Mouse (Mus musculus): ENCODE measurements around the gene Elavl3. TPM values are rescaled to one million over a fixed set of nuclear protein-coding genes. Genes with fewer than 3 reads are reported as not detected.

Elavl3 gene
- total RNA-seq (2012; rRNA removed) (0.15 and 0.20 TPM in 2 replicates), polyA plus RNA-seq (2012; ENCODE audit: insufficient read depth in 1 of 2, insufficient read length in 2 of 2, low read depth in 1 of 2, low replicate concordance in 2 of 2, missing spikeins in 1 of 2) (1 to 10 TPM in 1 of 2 experiments, not detected in 1; 1.1 TPM)

DNA sequence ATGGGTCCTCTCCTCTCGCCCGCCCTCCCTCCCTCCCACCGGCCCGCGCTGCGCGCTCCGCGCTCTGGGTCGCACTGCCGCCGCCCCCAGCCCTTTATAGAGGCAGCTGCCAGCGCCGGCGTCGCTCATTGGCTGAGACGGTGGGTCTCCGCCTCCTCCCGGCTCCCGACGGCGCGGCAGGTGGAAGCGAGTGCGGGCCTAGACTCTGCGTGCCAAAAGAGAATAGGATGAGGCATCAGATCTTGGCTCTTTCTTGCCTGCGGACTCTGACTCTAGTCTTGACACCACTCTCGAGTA is at the start of gene Elavl3:
Gene Elavl3, minus strand, starts transcription at position 66 of the 297 bp plus-strand sequence.
- H3K9ac ChIP-seq (ENCODE audit: control insufficient read depth, low read depth, low read length, poor library complexity, severe bottlenecking), result no peak within 1 kb of the TSS
- H3K27me3 ChIP-seq (ENCODE audit: control insufficient read depth in 1 of 2, insufficient read depth in 2 of 2, low read length in 2 of 2), result no peaks in the 10 kb centered on the region
- no peak within 1 kb of the TSS for H3K27ac ChIP-seq (ENCODE audit: control insufficient read depth, low read depth, low read length)
- H3K36me3 ChIP-seq (ENCODE audit: control insufficient read depth in 1 of 2, insufficient read depth in 2 of 2, low read length in 2 of 2), result no peaks in the 10 kb centered on the region
- H3K4me3 ChIP-seq (ENCODE audit: control insufficient read depth in 1 of 2, insufficient read depth in 1 of 2, low read depth in 2 of 2, low read length in 2 of 2), result no peak within 1 kb of the TSS
- no peaks in the 10 kb centered on the region for H3K79me2 ChIP-seq (ENCODE audit: control insufficient read depth, insufficient read depth, low read length, poor library complexity)
- no peak for DNase-seq (ENCODE audit: low read depth, low spot score)
- H3K4me1 ChIP-seq (ENCODE audit: control insufficient read depth in 1 of 2, insufficient read depth in 2 of 2, low read length in 2 of 2), result no peaks in the 10 kb centered on the region
- no peaks in the 10 kb centered on the region for H3K9me3 ChIP-seq (replicated peaks; ENCODE audit: insufficient read depth, low read length)
- TF ChIP-seq GATA1 (IDR thresholded peaks at IDR 0.05; ENCODE audit: low read depth, low read length), result no peak
- TF ChIP-seq MXI1 (IDR thresholded peaks at IDR 0.05; ENCODE audit: low read depth, low read length), result no peak
- no peak for TF ChIP-seq CHD2 (IDR thresholded peaks at IDR 0.05; ENCODE audit: low read length)
- TF ChIP-seq HCFC1 (IDR thresholded peaks at IDR 0.05; ENCODE audit: low read depth, low read length), result no peak
- TF ChIP-seq NRF1 (IDR thresholded peaks at IDR 0.05; ENCODE audit: insufficient read depth, low read depth, low read length, poor library complexity, severe bottlenecking), result no peak
- no peak for TF ChIP-seq TBP (IDR thresholded peaks at IDR 0.05; ENCODE audit: low read depth, low read length)
- no peak for TF ChIP-seq ETS1 (IDR thresholded peaks at IDR 0.05; ENCODE audit: low read depth, low read length)
- no peak for TF ChIP-seq ZNF384 (IDR thresholded peaks at IDR 0.05; ENCODE audit: low read depth, low read length)
- TF ChIP-seq SIN3A (IDR thresholded peaks at IDR 0.05; ENCODE audit: low read length), result no peak

DNA sequence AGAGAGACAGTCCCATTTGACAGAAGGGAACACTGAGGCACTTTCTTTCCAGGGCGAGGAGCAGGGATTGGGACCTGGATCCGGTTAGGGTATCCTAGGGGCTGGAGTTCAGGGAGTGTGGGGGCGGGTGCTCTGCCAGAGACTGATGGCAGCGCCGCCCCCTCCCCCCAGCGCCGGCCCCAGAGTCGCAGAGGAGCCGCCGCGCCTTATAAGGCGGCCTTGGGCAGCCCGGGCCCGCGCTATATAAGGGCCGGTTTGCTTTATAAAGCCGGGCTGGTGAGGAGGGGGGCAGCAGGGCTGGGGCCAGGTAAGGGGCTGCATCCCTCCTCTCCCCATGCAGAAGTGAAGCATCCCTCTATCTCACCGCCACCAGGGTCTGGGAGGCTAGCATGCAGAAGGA is 48.1 kb upstream of the Elavl3 start:
- TF ChIP-seq ZKSCAN1 (IDR thresholded peaks at IDR 0.05; ENCODE audit: low read depth, low read length) (no peak), SMC3 (IDR thresholded peaks at IDR 0.05; ENCODE audit: low read depth, low read length) (no peak), USF2 (IDR thresholded peaks at IDR 0.05; ENCODE audit: borderline replicate concordance in 1 of 2, insufficient read depth in 1 of 2, low read depth in 1 of 2, low read length in 2 of 2) (no peak), E2F4 (IDR thresholded peaks at IDR 0.05; ENCODE audit: borderline replicate concordance, low read depth, low read length) (no peak), CHD1 (IDR thresholded peaks at IDR 0.05; ENCODE audit: low read depth, low read length) (no peak), JUND (IDR thresholded peaks at IDR 0.05; ENCODE audit: low read depth, low read length) (no peak), CHD2 (IDR thresholded peaks at IDR 0.05; ENCODE audit: low read length) (no peak), MYC (IDR thresholded peaks at IDR 0.05; ENCODE audit: low read depth, low read length) (no peak), ELF1 (IDR thresholded peaks at IDR 0.05; ENCODE audit: low read depth, low read length) (no peak), MAZ (IDR thresholded peaks at IDR 0.05; ENCODE audit: low read depth, low read length) (no peak), NRF1 (IDR thresholded peaks at IDR 0.05; ENCODE audit: insufficient read depth, low read depth, low read length, poor library complexity, severe bottlenecking) (no peak), SIN3A (IDR thresholded peaks at IDR 0.05; ENCODE audit: low read length) (no peak), TBP (IDR thresholded peaks at IDR 0.05; ENCODE audit: low read depth, low read length) (no peak), POLR2A (IDR thresholded peaks at IDR 0.05; ENCODE audit: control insufficient read depth in 1 of 2, insufficient read depth in 1 of 2, low read depth in 1 of 2, low read length in 2 of 2, poor library complexity in 1 of 2) (no peak), KAT2A (conservative IDR thresholded peaks at IDR 0.05; ENCODE audit: low read depth, low read length) (no peak), ZNF384 (IDR thresholded peaks at IDR 0.05; ENCODE audit: low read depth, low read length) (no peak)
- Histone ChIP-seq H3K4me1 (ENCODE audit: control insufficient read depth in 1 of 2, insufficient read depth in 2 of 2, low read length in 2 of 2) (peaks cover 0 to 5% of the 10 kb centered on the region in 2 experiments; a peak in 2 of 4 replicates), H3K36me3 (ENCODE audit: control insufficient read depth in 1 of 2, insufficient read depth in 2 of 2, low read length in 2 of 2) (peaks cover 0 to 2% of the 10 kb centered on the region in 2 experiments; a peak in 1 of 4 replicates), H3K27ac (ENCODE audit: control insufficient read depth, low read depth, low read length) (no peak overlapping the region), H3K9ac (ENCODE audit: control insufficient read depth, low read depth, low read length, poor library complexity, severe bottlenecking) (no peak overlapping the region), H3K4me3 (ENCODE audit: control insufficient read depth in 1 of 2, insufficient read depth in 1 of 2, low read depth in 2 of 2, low read length in 2 of 2) (no peak overlapping the region), H3K9me3 (replicated peaks; ENCODE audit: insufficient read depth, low read length) (no peaks in the 10 kb centered on the region), H3K27me3 (ENCODE audit: control insufficient read depth in 1 of 2, insufficient read depth in 2 of 2, low read length in 2 of 2) (no peaks in the 10 kb centered on the region; a peak in 1 of 4 replicates), H3K79me2 (ENCODE audit: control insufficient read depth, insufficient read depth, low read length, poor library complexity) (no peaks in the 10 kb centered on the region)
- DNase-seq (ENCODE audit: low read depth, low spot score), result no peak

Measured in MEL (cell line).